14 mouse cellular contexts compared by ENCODE assay signal in genomic region chrX:12014726-12015464, GRCm38 (mm10).
DNase-seq lines count a peak whose midpoint lies in the region; ATAC-seq and TF ChIP-seq lines count a peak whose summit lies in the region.
"Had no signal": no experiment of that assay in that cellular context is flagged by ENCODE, and none has a peak within 500 bp of the region (broad histone marks: within the 10 kb centered on the region; RNA-seq: fewer than 3 reads in every experiment).

No protein-coding gene starts in this region.

- no peak overlapping the region for H3K4me3 ChIP-seq in lung, postnatal 0 days (ENCODE audit: low read depth, low read length)
- no peak overlapping the region for H3K4me3 ChIP-seq in liver, embryonic 15.5 days (replicated peaks)
- H3K4me3 ChIP-seq in midbrain, embryonic 10.5 days: no peak overlapping the region
- no peak overlapping the region for H3K4me3 ChIP-seq in heart, embryonic 11.5 days (ENCODE audit: low read depth, low read length)
- H3K4me3 ChIP-seq: forebrain, embryonic 15.5 days; hindbrain, embryonic 10.5 days; kidney, embryonic 15.5 days had no signal

- no peaks in the 10 kb centered on the region for H3K9me3 ChIP-seq in lung, postnatal 0 days (ENCODE audit: low read length)
- no peaks in the 10 kb centered on the region for H3K9me3 ChIP-seq in liver, embryonic 15.5 days (replicated peaks)
- no peaks in the 10 kb centered on the region for H3K9me3 ChIP-seq in midbrain, embryonic 10.5 days (replicated peaks)
- no peaks in the 10 kb centered on the region for H3K9me3 ChIP-seq in heart, embryonic 11.5 days (replicated peaks; ENCODE audit: control insufficient read depth, low read length)
- H3K9me3 ChIP-seq: forebrain, embryonic 15.5 days; hindbrain, embryonic 10.5 days; kidney, embryonic 15.5 days had no signal

- no peaks in the 10 kb centered on the region for H3K36me3 ChIP-seq in lung, postnatal 0 days (ENCODE audit: insufficient read depth, low read length)
- H3K36me3 ChIP-seq in liver, embryonic 15.5 days (replicated peaks): no peaks in the 10 kb centered on the region
- no peaks in the 10 kb centered on the region for H3K36me3 ChIP-seq in midbrain, embryonic 10.5 days
- H3K36me3 ChIP-seq in heart, embryonic 11.5 days (ENCODE audit: control insufficient read depth, insufficient read depth, low read length): no peaks in the 10 kb centered on the region
- H3K36me3 ChIP-seq: forebrain, embryonic 15.5 days; hindbrain, embryonic 10.5 days; kidney, embryonic 15.5 days had no signal

- ATAC-seq in lung, postnatal 0 days: no peak
- peak; percentile 96 for ATAC-seq in activated CD4-positive, CD25-positive, alpha-beta regulatory T cell, adult 4 months
- no peak for ATAC-seq in liver, embryonic 15.5 days (ENCODE audit: insufficient read depth)
- ATAC-seq in heart, embryonic 11.5 days (replicated peaks; ENCODE audit: insufficient number of reproducible peaks, low FRiP score, low TSS enrichment): no peak
- ATAC-seq: forebrain, embryonic 15.5 days had no signal

- H3K4me1 ChIP-seq in lung, postnatal 0 days (ENCODE audit: insufficient read depth, low read depth, low read length): no peaks in the 10 kb centered on the region
- H3K4me1 ChIP-seq in liver, embryonic 15.5 days (replicated peaks): no peaks in the 10 kb centered on the region
- peaks cover 3% of the 10 kb centered on the region; the same call in 1 of the 2 replicates for H3K4me1 ChIP-seq in midbrain, embryonic 10.5 days
- no peaks in the 10 kb centered on the region for H3K4me1 ChIP-seq in heart, embryonic 11.5 days (ENCODE audit: control insufficient read depth, insufficient read depth, low read length)
- H3K4me1 ChIP-seq: forebrain, embryonic 15.5 days; hindbrain, embryonic 10.5 days; kidney, embryonic 15.5 days had no signal

- H3K9ac ChIP-seq in lung, postnatal 0 days (replicated peaks; ENCODE audit: low read depth): no peak overlapping the region
- no peak overlapping the region for H3K9ac ChIP-seq in liver, embryonic 15.5 days
- H3K9ac ChIP-seq in heart, embryonic 11.5 days (ENCODE audit: low read depth, low read length): no peak overlapping the region
- H3K9ac ChIP-seq: forebrain, embryonic 15.5 days; kidney, embryonic 15.5 days; lung, embryonic 14.5 days had no signal

- no peak for TF ChIP-seq CTCF in lung, postnatal 0 days (IDR thresholded peaks at IDR 0.05)

- TF ChIP-seq EP300 in lung, postnatal 0 days (IDR thresholded peaks at IDR 0.05): no peak

- no peaks in the 10 kb centered on the region for H3K27me3 ChIP-seq in lung, postnatal 0 days (replicated peaks; ENCODE audit: insufficient read depth, low read length)
- H3K27me3 ChIP-seq in liver, embryonic 15.5 days: no peaks in the 10 kb centered on the region
- peaks cover 34% of the 10 kb centered on the region for H3K27me3 ChIP-seq in midbrain, embryonic 10.5 days (ENCODE audit: low read depth, poor library complexity, severe bottlenecking)
- H3K27me3 ChIP-seq in heart, embryonic 11.5 days (ENCODE audit: control insufficient read depth, insufficient read depth, low read length): no peaks in the 10 kb centered on the region
- H3K27me3 ChIP-seq: forebrain, embryonic 15.5 days had no signal

- no peak overlapping the region for H3K27ac ChIP-seq in lung, postnatal 0 days (ENCODE audit: low read length)
- H3K27ac ChIP-seq in liver, embryonic 15.5 days (replicated peaks): no peak overlapping the region
- no peak overlapping the region for H3K27ac ChIP-seq in midbrain, embryonic 10.5 days (replicated peaks)
- no peak overlapping the region for H3K27ac ChIP-seq in heart, embryonic 11.5 days (ENCODE audit: low read depth, low read length)
- H3K27ac ChIP-seq: forebrain, embryonic 15.5 days; hindbrain, embryonic 10.5 days; kidney, embryonic 15.5 days had no signal

- DNase-seq in lung, postnatal 0 days (ENCODE audit: low spot score): peak; percentile 26
- no peak for DNase-seq in lung, postnatal 4 days
- DNase-seq in thymus, postnatal 0 days (ENCODE audit: low spot score): peak; percentile 72
- DNase-seq in midbrain, embryonic 10.5 days (ENCODE audit: low spot score): no peak
- no peak for DNase-seq in layer of hippocampus, adult 11-12 months (ENCODE audit: low spot score)
- DNase-seq: heart, adult 18-20 months; lung, embryonic 14.5 days; right cerebral cortex, postnatal 25 days had no signal

- 39% methylated on average over 14 of the region's 15 CpGs for WGBS in lung, postnatal 0 days
- WGBS in liver, embryonic 15.5 days (ENCODE audit: insufficient replicate concordance): 33% methylated on average over 15 of the region's 15 CpGs
- WGBS in midbrain, embryonic 10.5 days: 57% methylated on average over 15 of the region's 15 CpGs
- WGBS in heart, embryonic 11.5 days (ENCODE audit: insufficient replicate concordance): 44% methylated on average over 15 of the region's 15 CpGs

- no peak overlapping the region for H3K4me2 ChIP-seq in lung, postnatal 0 days (replicated peaks; ENCODE audit: low read depth, low read length)
- H3K4me2 ChIP-seq in liver, embryonic 15.5 days: peak overlapping the region; percentile 45
- no peak overlapping the region for H3K4me2 ChIP-seq in heart, embryonic 11.5 days
- H3K4me2 ChIP-seq: forebrain, embryonic 15.5 days; kidney, embryonic 15.5 days; lung, embryonic 14.5 days had no signal

Comparison
In these comparisons a context has a peak if more than half of its experiments do, and no peak if none do; other contexts are left out.
1. DNase-seq: peak in lung, postnatal 0 days (single experiment) and thymus, postnatal 0 days (single experiment); none in lung, postnatal 4 days (0 of 2), midbrain, embryonic 10.5 days (single experiment) and layer of hippocampus, adult 11-12 months (single experiment).